Mouse (Mus musculus): ENCODE results near the gene Nags.
"Not testable (repeated sequence)": the region's sequence is repeated elsewhere in the genome, so short reads cannot be mapped to it uniquely, and the experiment has no call there.

Gene Nags

GRCm38 (mm10) chr11:102158024-102158423, 12.7 kb downstream of the Nags start:
- DNase-seq: not testable (repeated sequence)

GRCm38 (mm10) chr11:102159781-102160180, 14.5 kb downstream of the Nags start:
- DNase-seq: no peak

- DNase-seq: no peak
These were observed 20.8 kb downstream of the Nags start for GRCm38 (mm10) chr11:102165971-102166722.

- DNase-seq: no peak
These were observed 22.2 kb downstream of the Nags start for GRCm38 (mm10) chr11:102167539-102167938.

- DNase-seq: peak in 1 of 2 experiments; percentile 39
These were observed 23.4 kb downstream of the Nags start for GRCm38 (mm10) chr11:102168689-102169088.

- DNase-seq: no peak
These were observed 34.5 kb downstream of the Nags start for GRCm38 (mm10) chr11:102179836-102180235.

- no peak for DNase-seq
These were observed 38.9 kb downstream of the Nags start for GRCm38 (mm10) chr11:102184253-102184645.

- DNase-seq: peak; percentile 96 to 97
These were observed 39.6 kb downstream of the Nags start, which contains the start of gene Lsm12 for GRCm38 (mm10) chr11:102184646-102185495. Gene Lsm12, minus strand, starts transcription at chr11:102185296.

GRCm38 (mm10) chr11:102185677-102186076, 40.4 kb downstream of the Nags start:
- DNase-seq: no peak

- no peak for DNase-seq
These were observed 40.9 kb downstream of the Nags start for GRCm38 (mm10) chr11:102186235-102186634.

GRCm38 (mm10) chr11:102188980-102189379, 43.7 kb downstream of the Nags start:
- no peak for DNase-seq

- DNase-seq: peak; percentile 94 to 95
These were observed 44.4 kb downstream of the Nags start, which contains the start of gene G6pc3 for GRCm38 (mm10) chr11:102189461-102190436. Gene G6pc3, plus strand, starts transcription at chr11:102189620.

- no peak for DNase-seq
These were observed 45.5 kb downstream of the Nags start for GRCm38 (mm10) chr11:102190848-102191247.

GRCm38 (mm10) chr11:102193657-102194440, 48.5 kb downstream of the Nags start:
- DNase-seq: no peak

- DNase-seq: peak in 1 of 2 experiments; percentile 1
These were observed 50.9 kb downstream of the Nags start for GRCm38 (mm10) chr11:102196018-102196797.

- DNase-seq: peak in 1 of 2 experiments; percentile 0
These were observed 52.9 kb downstream of the Nags start for GRCm38 (mm10) chr11:102198245-102198644.
